Mouse (Mus musculus): Measurements from ENCODE around the gene Inhbe. TPM values are rescaled to one million over a fixed set of nuclear protein-coding genes. Genes with fewer than 3 reads are reported as not detected.

The Inhbe gene
- total and polyA plus RNA-seq, 2 experiments, result 7.5 to 22.6 TPM

DNA sequence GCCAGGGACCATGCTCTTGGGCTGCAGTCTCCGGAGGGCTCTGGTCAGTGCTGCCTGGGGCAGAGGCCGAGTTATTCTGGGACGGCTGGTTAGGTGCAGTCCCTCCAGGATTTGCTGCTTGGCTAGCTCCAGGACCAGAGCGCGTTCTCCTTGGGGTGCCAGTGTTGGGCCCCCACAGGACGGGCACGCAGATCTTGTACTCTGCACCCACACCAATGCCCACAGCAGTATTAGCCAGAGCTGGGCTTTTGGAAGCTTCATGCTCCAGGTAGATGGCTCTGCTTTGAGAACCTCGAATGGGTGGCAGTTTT is 3.0 kb downstream of the Inhbe start:
- H3K27me3 ChIP-seq (ENCODE audit: control insufficient read depth, insufficient read depth, low read length), result no peaks in the 10 kb centered on the region
- H3K9ac ChIP-seq (ENCODE audit: low read depth, low read length), result peak overlapping the region; percentile 80
- DNase-seq (ENCODE audit: extremely low read depth, low read depth, low spot score), result peak; percentile 34
- H3K4me1 ChIP-seq (ENCODE audit: control insufficient read depth, insufficient read depth, low read length), result peaks cover 25% of the 10 kb centered on the region
- H3K27ac ChIP-seq (replicated peaks; ENCODE audit: insufficient read depth, low read depth, low read length), result peak overlapping the region; percentile 95
- WGBS, result 26% methylated on average over 8 of the region's 8 CpGs
- no peak for TF ChIP-seq CTCF (IDR thresholded peaks at IDR 0.05; ENCODE audit: low read depth, low read length)
- TF ChIP-seq POLR2A (IDR thresholded peaks at IDR 0.05; ENCODE audit: extremely low read depth, insufficient read depth, low read length), result no peak
- H3K79me2 ChIP-seq (ENCODE audit: control insufficient read depth, insufficient read depth, low read length), result peaks cover 13% of the 10 kb centered on the region; the same call in 1 of the 2 replicates
- peak overlapping the region; percentile 67 for H3K4me3 ChIP-seq (ENCODE audit: insufficient read depth, low read depth, low read length)
- peaks cover 7% of the 10 kb centered on the region; the same call in 1 of the 2 replicates for H3K36me3 ChIP-seq (ENCODE audit: control insufficient read depth, insufficient read depth, low read length)

DNA sequence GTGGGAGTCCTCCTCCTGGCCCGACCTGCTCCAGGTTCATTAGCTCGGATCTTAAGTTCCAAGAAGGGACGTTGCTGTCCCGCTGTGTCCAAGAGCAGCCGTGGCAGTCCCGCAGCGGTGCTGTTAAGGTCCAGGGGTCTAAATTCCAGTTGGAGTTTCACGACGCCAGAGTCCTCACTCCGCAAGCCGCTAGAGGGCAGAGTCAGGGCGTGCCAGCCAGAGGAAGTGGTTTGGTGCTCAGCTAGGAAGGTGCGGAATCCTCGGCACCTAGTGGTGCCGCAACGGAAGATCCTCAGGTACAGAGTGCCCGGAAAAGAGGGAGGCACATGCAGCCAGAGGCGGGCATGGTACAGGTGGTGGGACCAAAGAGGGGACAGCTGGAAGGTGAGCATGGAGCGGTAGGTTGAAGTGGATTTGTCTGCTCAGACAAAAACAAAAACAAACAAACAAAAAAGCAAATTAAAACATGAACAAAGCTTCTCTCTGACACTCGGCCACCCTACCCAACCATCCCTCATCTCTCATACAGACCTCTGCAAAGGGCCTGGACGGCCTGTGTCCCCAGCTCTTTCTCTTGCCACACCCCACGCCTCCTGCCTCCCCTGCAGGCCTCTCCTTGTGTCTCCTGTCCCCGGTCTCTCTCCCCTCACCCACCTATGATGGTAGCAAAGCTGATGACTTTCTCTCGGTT is 3.5 kb downstream of the Inhbe start:
- H3K27me3 ChIP-seq (ENCODE audit: control insufficient read depth, insufficient read depth, low read length), result no peaks in the 10 kb centered on the region
- H3K27ac ChIP-seq (replicated peaks; ENCODE audit: insufficient read depth, low read depth, low read length), result peak overlapping the region; percentile 95
- peaks cover 20% of the 10 kb centered on the region for H3K4me1 ChIP-seq (ENCODE audit: control insufficient read depth, insufficient read depth, low read length)
- peaks cover 7% of the 10 kb centered on the region; the same call in 1 of the 2 replicates for H3K36me3 ChIP-seq (ENCODE audit: control insufficient read depth, insufficient read depth, low read length)
- H3K79me2 ChIP-seq (ENCODE audit: control insufficient read depth, insufficient read depth, low read length), result peaks cover 13% of the 10 kb centered on the region; the same call in 1 of the 2 replicates
- H3K9ac ChIP-seq (ENCODE audit: low read depth, low read length), result peak overlapping the region; percentile 80
- WGBS, result 4% methylated on average over 24 of the region's 24 CpGs
- peak; percentile 92 for TF ChIP-seq CTCF (IDR thresholded peaks at IDR 0.05; ENCODE audit: low read depth, low read length)
- TF ChIP-seq POLR2A (IDR thresholded peaks at IDR 0.05; ENCODE audit: extremely low read depth, insufficient read depth, low read length), result peak; percentile 79
- DNase-seq (ENCODE audit: extremely low read depth, low read depth, low spot score), result peak; percentile 82
- H3K4me3 ChIP-seq (ENCODE audit: insufficient read depth, low read depth, low read length), result peak overlapping the region; percentile 67

DNA sequence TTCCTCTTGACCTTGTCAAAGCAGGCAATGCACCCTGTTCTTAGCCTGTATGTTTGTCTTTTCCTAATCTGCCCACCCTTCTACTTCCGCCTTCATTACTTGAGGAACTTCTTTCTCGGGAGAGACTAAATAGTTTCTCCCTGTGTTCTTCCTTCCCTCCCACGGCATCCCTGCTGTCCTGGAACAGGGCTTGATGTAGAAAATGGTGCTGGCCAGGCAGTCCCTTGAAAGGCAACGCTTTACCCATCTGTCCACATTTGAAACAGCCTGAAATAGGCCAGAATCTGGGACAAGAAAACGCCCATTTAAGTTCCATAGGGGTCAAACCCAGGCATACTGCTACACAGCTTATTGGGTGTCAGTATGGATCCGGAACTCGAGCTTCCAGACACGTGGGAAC is 4.4 kb downstream of the Inhbe start:
- TF ChIP-seq CTCF (IDR thresholded peaks at IDR 0.05; ENCODE audit: low read depth, low read length) (no peak), POLR2A (IDR thresholded peaks at IDR 0.05; ENCODE audit: extremely low read depth, insufficient read depth, low read length) (no peak)
- peaks cover 13% of the 10 kb centered on the region; the same call in 1 of the 2 replicates for H3K79me2 ChIP-seq (ENCODE audit: control insufficient read depth, insufficient read depth, low read length)
- 24% methylated on average over 8 of the region's 8 CpGs for WGBS
- peak overlapping the region; percentile 67 for H3K4me3 ChIP-seq (ENCODE audit: insufficient read depth, low read depth, low read length)
- H3K9ac ChIP-seq (ENCODE audit: low read depth, low read length), result peak overlapping the region; percentile 80
- DNase-seq (ENCODE audit: extremely low read depth, low read depth, low spot score), result no peak
- H3K27ac ChIP-seq (replicated peaks; ENCODE audit: insufficient read depth, low read depth, low read length), result peak overlapping the region; percentile 95
- peaks cover 7% of the 10 kb centered on the region; the same call in 1 of the 2 replicates for H3K36me3 ChIP-seq (ENCODE audit: control insufficient read depth, insufficient read depth, low read length)
- H3K4me1 ChIP-seq (ENCODE audit: control insufficient read depth, insufficient read depth, low read length), result peaks cover 17% of the 10 kb centered on the region
- no peaks in the 10 kb centered on the region for H3K27me3 ChIP-seq (ENCODE audit: control insufficient read depth, insufficient read depth, low read length)

DNA sequence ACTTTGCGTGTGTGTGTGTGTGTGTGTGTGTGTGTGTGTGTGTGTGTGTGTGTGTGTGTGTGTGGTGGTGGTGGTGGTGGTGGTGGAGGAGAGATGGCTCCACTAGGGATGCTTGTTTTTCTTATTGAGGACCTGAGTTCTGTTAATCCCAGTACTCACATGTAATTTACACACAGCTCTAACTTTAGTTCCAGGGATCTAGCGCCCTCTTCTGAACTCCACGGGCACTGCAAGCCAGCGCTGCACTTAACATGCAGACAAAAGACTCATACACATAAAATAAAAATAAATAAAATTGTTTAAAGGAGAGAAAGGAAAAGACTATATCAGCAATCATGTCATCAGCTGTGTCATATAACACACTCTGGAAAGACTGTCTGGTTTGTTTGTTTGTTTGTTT is 5.3 kb downstream of the Inhbe start:
- Histone ChIP-seq H3K9ac (ENCODE audit: low read depth, low read length) (no peak overlapping the region), H3K27ac (replicated peaks; ENCODE audit: insufficient read depth, low read depth, low read length) (no peak overlapping the region), H3K36me3 (ENCODE audit: control insufficient read depth, insufficient read depth, low read length) (peaks cover 7% of the 10 kb centered on the region; the same call in 1 of the 2 replicates), H3K4me1 (ENCODE audit: control insufficient read depth, insufficient read depth, low read length) (peaks cover 10% of the 10 kb centered on the region), H3K27me3 (ENCODE audit: control insufficient read depth, insufficient read depth, low read length) (no peaks in the 10 kb centered on the region), H3K79me2 (ENCODE audit: control insufficient read depth, insufficient read depth, low read length) (peaks cover 9% of the 10 kb centered on the region; the same call in 1 of the 2 replicates), H3K4me3 (ENCODE audit: insufficient read depth, low read depth, low read length) (no peak overlapping the region)
- TF ChIP-seq POLR2A (IDR thresholded peaks at IDR 0.05; ENCODE audit: extremely low read depth, insufficient read depth, low read length) (no peak), CTCF (IDR thresholded peaks at IDR 0.05; ENCODE audit: low read depth, low read length) (peak; percentile 56)
- DNase-seq (ENCODE audit: extremely low read depth, low read depth, low spot score), result peak; percentile 51
- WGBS, result 61% methylated on average over 4 of the region's 4 CpGs

DNA sequence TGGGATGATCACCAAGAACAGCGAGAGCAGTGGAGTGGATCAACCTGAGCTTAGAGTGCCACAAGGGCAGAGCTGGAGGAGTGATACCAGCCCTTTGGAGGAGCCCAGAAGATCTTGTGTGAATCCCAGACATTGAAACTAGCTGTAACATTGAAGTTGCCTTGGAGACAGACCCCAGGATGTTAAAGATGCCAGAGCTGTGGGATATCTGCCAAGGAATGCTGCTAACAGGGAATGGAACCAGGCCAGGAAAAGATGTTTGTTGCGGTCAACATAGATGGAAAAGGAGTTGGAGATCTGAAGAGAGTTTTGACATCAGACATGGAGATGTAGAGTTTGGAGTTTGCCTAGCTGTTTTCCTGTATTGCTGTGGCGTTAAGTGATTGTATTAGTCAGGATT is 8.0 kb downstream of the Inhbe start:
- Histone ChIP-seq H3K4me1 (ENCODE audit: control insufficient read depth, insufficient read depth, low read length) (peaks cover 3% of the 10 kb centered on the region; the same call in 1 of the 2 replicates), H3K36me3 (ENCODE audit: control insufficient read depth, insufficient read depth, low read length) (peaks cover 7% of the 10 kb centered on the region; the same call in 1 of the 2 replicates), H3K4me3 (ENCODE audit: insufficient read depth, low read depth, low read length) (no peak overlapping the region), H3K27ac (replicated peaks; ENCODE audit: insufficient read depth, low read depth, low read length) (no peak overlapping the region), H3K79me2 (ENCODE audit: control insufficient read depth, insufficient read depth, low read length) (peaks cover 6% of the 10 kb centered on the region; the same call in 1 of the 2 replicates), H3K27me3 (ENCODE audit: control insufficient read depth, insufficient read depth, low read length) (no peaks in the 10 kb centered on the region), H3K9ac (ENCODE audit: low read depth, low read length) (no peak overlapping the region)
- TF ChIP-seq CTCF (IDR thresholded peaks at IDR 0.05; ENCODE audit: low read depth, low read length) (no peak), POLR2A (IDR thresholded peaks at IDR 0.05; ENCODE audit: extremely low read depth, insufficient read depth, low read length) (no peak)
- WGBS, result 93% methylated on average over 3 of the region's 3 CpGs
- DNase-seq (ENCODE audit: extremely low read depth, low read depth, low spot score), result no peak

DNA sequence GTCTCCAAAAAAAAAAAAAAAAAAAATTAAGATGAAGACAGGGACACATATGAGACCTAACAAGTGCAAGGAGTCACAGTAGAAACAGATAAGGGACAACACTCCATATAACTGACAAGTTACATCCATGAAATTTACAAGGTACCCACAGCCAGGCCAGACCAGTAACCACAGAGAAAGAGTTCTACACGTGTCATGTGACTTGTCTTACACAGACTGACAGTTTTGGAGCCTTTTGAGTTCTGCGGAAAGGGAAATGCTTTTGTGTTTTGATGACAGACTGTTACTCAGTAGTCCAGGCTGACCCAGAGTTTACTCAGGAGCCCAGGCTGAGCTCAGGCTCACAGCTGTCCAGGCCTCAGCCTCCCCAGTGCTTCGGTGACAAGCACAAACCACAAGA is 11.2 kb downstream of the Inhbe start:
- WGBS, result 76% methylated on average over 3 of the region's 3 CpGs

More for the DNA sequence above, 11.2 kb downstream of the Inhbe start:
- no peak for DNase-seq (ENCODE audit: extremely low read depth, low read depth, low spot score)
- no peak for TF ChIP-seq POLR2A (IDR thresholded peaks at IDR 0.05; ENCODE audit: extremely low read depth, insufficient read depth, low read length)
- TF ChIP-seq CTCF (IDR thresholded peaks at IDR 0.05; ENCODE audit: low read depth, low read length), result no peak
- no peak overlapping the region for H3K9ac ChIP-seq (ENCODE audit: low read depth, low read length)
- peaks cover 6% of the 10 kb centered on the region for H3K4me1 ChIP-seq (ENCODE audit: control insufficient read depth, insufficient read depth, low read length)
- H3K27ac ChIP-seq (replicated peaks; ENCODE audit: insufficient read depth, low read depth, low read length), result no peak overlapping the region
- no peak overlapping the region for H3K4me3 ChIP-seq (ENCODE audit: insufficient read depth, low read depth, low read length)
- H3K27me3 ChIP-seq (ENCODE audit: control insufficient read depth, insufficient read depth, low read length), result peaks cover 9% of the 10 kb centered on the region
- no peaks in the 10 kb centered on the region for H3K79me2 ChIP-seq (ENCODE audit: control insufficient read depth, insufficient read depth, low read length)
- no peaks in the 10 kb centered on the region for H3K36me3 ChIP-seq (ENCODE audit: control insufficient read depth, insufficient read depth, low read length)

Data from liver, adult 2 months (tissue).